Mouse (Mus musculus): ENCODE measurements around the gene Olfr266.

The Olfr266 gene

GRCm38 (mm10) chr3:106826187-106826586 is at the start of gene Olfr266:
Gene Olfr266, minus strand, starts transcription at chr3:106826287.
- DNase-seq = no peak

- no peak for DNase-seq
Observed at GRCm38 (mm10) chr3:106875626-106876025, 49.5 kb upstream of the Olfr266 start.

- no peak for DNase-seq
Observed at GRCm38 (mm10) chr3:106872893-106873292, 46.8 kb upstream of the Olfr266 start.

- DNase-seq = peak in 1 of 2 experiments; percentile 12
Observed at GRCm38 (mm10) chr3:106832107-106832506, 6.0 kb upstream of the Olfr266 start.

- no peak for DNase-seq
Observed at GRCm38 (mm10) chr3:106817676-106818075, 8.4 kb downstream of the Olfr266 start.

- DNase-seq = no peak
Observed at GRCm38 (mm10) chr3:106808972-106809695, 17.0 kb downstream of the Olfr266 start.

- no peak for DNase-seq
Observed at GRCm38 (mm10) chr3:106798079-106798478, 28.0 kb downstream of the Olfr266 start.

- peak in 1 of 2 experiments; percentile 5 for DNase-seq
Observed at GRCm38 (mm10) chr3:106789930-106790329, 36.2 kb downstream of the Olfr266 start, which contains the start of gene Cd53. Gene Cd53, minus strand, starts transcription at chr3:106790149.

- peak in 1 of 2 experiments; percentile 30 for DNase-seq
Observed at GRCm38 (mm10) chr3:106788440-106788887, 37.6 kb downstream of the Olfr266 start.

GRCm38 (mm10) chr3:106787972-106788371 is 38.1 kb downstream of the Olfr266 start:
- no peak for DNase-seq

- no peak for DNase-seq
Observed at GRCm38 (mm10) chr3:106785130-106785529, 41.0 kb downstream of the Olfr266 start.

GRCm38 (mm10) chr3:106771834-106772233 is 54.3 kb downstream of the Olfr266 start:
- no peak for DNase-seq
